Mouse (Mus musculus) lung, postnatal 4 days (tissue): ENCODE measurements at regions not wholly inside any gene's neighbourhood (a gene's known extent, or its start where the extent isn't known, plus 50 kb on each side); places are given as distances from the start of the nearest gene placed in this dataset.
"Not testable (repeated sequence)": the region's sequence is repeated elsewhere in the genome, so short reads cannot be mapped to it uniquely, and the experiment has no call there.

ENCODE experiments used
- DNase-seq, 2 experiments: peaks; one replicate each; pipeline ENCODE4 v3.0.0; 2021

DNA sequence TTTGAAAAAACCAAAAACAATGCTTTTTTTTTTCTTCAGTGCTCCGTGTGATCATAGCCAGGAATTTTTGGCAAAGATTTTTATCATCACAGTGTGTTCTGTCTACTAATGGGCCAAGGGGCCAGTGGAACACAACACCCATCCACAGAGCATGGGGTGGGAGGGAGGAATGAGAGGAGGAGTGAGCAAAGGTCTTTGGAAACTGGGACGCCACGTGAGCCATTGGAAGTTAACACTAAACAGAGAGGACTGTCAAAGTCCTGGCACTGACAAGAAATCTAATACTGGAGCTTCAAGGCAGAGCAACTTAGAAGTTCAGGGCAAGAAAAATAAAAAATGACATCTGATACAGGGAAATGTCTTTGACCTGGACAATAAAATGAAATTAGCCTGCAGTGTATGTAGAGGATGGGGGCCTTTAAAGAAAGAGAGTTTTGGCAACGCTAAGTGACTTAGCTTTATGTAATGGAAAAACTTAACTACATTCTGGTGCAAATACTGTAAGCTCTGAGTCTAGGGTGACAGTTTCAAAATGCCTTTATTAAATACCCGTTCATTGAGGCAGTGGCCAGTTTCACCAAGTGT, 133.5 kb upstream of the Gm12728 start:
- no peak for DNase-seq

DNA sequence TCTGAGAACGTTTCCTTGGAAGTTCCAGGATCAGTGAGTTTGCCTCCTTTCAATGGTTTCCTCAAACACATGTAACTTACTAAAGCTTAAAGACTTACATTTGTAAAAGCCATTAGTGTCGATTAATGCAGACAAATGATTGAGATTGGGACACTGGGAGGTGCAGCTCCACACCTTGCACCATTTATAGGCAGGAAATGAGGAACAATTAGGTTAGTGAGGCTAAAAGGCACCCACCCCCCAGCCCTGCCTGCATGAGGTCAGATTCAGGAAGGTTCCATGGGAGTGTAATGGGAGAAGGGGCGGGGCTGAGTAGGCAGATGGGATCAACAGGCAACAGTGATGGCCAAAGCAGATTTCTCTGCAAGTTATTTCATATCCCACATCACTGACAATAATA, 131.1 kb upstream of the Gm12728 start:
- DNase-seq: no peak

DNA sequence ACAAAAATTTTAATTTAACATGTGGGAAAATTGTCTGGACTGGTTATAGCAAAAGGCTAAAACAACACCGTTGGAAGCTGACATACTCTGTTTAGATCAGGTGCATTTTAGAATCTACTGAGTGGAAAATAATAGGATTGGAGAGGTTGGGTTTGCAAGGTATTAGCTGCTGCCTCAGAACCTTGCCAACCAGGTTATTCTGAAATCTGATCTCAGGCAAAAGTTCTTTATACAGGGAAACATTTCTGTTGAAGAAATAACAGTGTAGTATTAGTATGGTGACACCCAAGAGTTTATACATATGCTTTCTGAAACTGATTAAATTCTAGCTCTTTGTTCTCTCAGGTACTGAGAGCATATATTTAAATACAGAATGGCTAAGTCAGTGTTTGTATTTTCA, 113.0 kb upstream of the Gm12728 start:
- no peak for DNase-seq

- DNase-seq: no peak
These were observed 99.0 kb upstream of the Gm12728 start for GRCm38 (mm10) chr4:105690716-105691115.

DNA sequence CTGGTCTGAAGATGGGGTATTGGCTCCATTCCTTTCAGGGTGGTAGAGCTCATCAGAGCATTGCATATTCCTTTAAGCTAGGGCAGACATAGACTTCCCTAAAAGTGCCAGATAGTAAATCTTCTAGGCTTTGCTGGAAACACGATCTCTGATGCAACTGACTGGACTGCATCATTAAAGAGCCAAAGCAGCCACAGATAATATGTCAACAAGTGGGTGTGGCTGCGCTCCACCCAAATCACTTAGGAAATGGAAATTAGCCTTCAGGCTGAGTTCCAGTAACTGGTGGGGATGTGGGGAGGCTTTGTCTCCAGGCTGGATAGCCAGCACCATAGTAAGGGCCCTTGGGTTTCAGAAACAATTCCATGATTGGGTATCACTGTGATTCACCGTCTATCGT, 97.3 kb upstream of the Gm12728 start:
- no peak for DNase-seq

DNA sequence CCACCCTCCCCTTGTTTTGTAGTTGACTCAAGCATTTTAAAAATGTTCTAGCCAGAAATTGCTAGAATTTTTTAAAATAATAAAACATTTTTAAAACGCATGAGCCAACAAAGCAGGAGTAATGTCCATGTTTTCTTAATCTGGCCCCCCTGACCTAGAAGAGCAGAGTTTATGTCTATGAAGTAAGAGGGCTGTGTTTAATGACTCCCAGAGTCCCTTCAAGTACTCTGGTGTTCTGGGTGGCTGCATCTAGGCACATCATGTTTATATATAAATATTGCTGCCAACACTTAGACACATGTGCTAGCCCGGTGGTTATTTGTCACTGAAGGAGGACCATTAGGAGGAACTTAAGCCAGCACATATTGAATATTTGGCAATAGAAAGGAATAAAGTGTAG, 93.8 kb upstream of the Gm12728 start:
- DNase-seq: no peak

- peak in 1 of 2 experiments; percentile 32 for DNase-seq
These were observed 92.5 kb upstream of the Gm12728 start for GRCm38 (mm10) chr4:105697123-105697522.

DNA sequence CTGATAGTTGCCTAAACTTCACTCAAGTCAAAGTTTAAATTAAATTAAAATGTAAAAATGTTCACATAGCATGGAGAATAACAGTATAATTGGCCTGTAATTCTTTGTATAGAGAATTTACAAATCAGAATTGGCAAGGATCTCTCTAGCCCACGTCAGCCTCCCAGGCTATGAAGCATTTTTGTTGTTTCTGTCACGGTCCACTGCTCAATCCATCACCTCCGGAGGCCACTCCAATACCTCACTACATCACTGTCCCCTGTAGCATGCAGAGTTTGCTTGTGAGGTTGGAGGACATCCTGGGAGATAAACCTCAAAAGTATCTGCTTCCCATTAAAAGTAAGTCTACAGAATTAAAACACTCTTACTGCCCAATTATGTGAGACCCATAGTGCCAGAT, 87.6 kb upstream of the Gm12728 start:
- DNase-seq: no peak

DNA sequence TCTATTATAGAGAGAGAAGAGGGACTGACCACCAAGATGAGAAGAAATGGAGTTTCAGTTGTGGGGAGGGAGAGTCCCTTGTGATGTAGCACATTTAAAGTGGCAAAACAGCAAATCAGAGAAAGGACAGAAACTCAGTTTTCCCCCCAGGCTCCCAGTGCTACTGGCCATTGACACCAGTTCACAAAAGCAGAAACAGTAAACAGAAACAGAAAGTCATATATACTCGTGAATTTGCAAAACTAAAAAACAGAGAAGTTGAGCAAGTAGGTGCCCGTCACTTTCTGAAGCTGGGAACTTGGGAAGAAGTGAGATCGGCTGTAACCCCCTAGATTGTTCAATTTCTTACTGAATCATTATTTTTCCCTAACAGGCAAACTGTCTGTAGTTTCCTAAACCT, 86.3 kb upstream of the Gm12728 start:
- no peak for DNase-seq

DNA sequence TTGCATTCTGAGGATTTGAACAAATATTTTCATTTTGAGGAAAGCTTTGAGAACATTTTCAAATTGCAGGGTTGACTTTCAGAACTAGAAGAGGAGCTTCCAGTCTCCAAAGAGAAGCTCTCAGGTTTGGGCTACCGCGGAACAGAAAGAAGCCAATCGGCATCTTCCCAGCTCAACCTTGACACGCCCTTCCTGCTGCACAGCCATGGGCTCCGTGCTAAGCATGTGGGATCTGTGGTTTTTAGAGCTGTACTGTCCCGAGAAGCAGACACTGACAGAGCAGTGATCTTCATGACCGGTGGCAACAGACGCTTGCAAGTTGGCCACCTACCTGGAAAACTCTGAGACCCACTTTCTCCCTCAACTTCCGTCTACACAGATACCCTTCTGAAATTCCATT, 85.4 kb upstream of the Gm12728 start:
- no peak for DNase-seq

- peak in 1 of 2 experiments; percentile 19 for DNase-seq
These were observed 83.7 kb upstream of the Gm12728 start for GRCm38 (mm10) chr4:105705996-105706395.

DNA sequence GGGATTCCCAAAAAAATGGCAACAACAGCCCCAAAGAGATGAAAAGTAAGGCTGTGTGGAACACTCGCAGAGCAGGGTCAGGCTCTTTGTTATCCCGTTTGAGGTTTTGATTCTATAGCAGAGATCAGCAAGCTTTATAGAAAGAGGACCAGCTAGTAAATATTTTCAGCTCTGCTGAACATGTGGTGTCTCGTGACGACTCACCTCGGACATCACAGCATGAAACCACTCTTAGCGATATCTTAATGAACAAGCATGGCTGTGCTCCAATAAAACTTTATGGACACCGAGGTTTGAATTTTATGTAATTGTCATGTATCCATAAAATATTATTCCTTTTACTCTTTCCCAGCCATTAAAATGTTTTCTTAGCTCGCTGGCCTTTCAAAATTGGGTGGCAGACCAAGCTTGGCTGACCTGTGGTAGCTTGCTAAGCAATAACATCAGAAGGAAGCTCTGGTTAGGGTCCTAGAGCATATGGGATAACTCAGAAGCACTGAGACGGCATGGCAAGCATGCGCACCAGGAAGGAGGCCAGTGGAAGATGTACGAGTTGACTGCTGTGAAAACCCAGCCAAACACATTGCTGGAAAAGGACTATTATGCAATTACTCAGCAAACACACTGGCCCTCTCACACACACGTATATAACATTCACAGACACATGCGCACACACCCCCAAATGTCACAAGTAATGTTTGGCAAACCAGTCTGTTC, 81.4 kb upstream of the Gm12728 start:
- peak; percentile 54 to 88 for DNase-seq

GRCm38 (mm10) chr4:105713956-105714355, 75.7 kb upstream of the Gm12728 start:
- DNase-seq: no peak

DNA sequence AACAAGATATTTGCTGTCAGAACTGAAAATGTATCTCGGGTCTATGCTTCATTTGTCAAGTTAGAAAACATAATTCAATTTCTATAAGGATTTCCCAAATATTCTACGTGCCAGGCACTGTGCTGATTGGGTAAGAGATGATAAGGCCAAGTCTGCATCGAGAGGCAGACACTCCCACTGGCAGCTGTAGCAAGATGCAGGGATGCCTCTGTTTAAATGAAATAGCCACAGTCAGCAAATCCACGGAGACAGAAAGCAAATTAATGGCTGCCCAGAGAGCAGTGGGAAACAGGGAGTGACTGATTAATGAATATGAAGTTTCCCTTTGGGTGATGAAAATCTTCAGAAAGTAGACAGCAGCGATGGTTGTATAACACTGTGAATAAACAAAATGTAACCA, 71.6 kb upstream of the Gm12728 start:
- DNase-seq: no peak

DNA sequence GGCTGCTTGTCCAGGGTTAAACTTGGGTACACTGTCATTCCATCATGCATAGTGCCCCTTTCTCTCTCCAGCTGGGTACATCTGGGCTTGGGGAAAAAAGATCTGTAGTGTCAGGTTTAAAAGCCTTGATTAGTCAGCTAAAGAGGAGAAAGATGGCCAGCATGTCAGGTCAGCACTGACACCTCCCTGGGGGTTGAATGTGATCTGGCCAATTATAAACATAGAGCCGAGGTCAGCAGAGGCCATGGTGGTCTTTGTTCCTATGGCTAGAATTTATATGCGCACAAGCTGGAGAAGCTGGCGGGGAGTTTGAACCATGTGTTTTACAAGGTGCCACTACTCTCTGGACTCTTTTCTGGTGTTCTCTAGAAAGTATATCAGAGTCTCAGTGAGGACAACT, 61.0 kb upstream of the Gm12728 start:
- DNase-seq: no peak

DNA sequence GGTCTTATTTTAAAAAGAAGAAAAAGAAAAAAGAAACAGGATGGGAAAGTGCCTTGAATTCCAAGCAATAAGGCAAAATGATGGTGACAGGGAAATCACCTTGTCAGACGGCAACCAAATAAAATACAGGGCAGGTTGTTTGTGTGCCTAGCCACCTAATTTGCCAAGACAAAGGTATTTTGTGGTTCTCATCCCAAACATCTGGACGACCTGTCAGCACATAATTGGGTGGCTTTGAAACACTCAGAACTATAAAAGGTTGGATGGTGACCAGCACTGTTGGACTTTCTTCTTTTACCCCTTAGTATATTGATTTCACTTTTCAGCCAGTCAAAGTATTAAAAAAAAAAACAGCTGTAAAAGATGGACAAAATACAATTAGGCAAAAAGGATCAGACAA, 58.8 kb upstream of the Gm12728 start:
- no peak for DNase-seq

DNA sequence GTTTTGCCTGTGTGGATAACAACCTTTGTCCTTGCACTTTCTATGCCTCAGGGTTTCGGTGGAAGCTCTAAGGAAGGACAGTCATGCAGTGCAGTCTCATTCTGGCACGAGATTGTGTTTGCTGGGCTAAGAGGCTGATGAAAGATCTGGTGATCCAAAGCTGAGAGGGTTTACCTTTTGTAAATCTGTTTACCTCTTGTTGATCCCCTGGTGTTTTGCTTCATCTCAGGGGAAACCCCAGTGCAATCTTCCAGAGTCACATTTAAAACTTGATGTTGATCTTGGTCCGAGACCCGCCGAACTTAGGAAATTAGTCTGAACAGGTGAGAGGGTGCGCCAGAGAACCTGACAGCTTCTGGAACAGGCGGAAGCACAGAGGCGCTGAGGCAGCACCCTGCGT, 54.6 kb upstream of the Gm12728 start:
- not testable (repeated sequence) for DNase-seq
